Mouse (Mus musculus): ENCODE data around the gene Epn2. TPM values are rescaled to one million over a fixed set of nuclear protein-coding genes. Genes with fewer than 3 reads are reported as not detected.

Gene Epn2
- total and polyA plus RNA-seq, 3 experiments, result 7.2 to 13.8 (median 10.1) TPM

GRCm38 (mm10) chr11:61477566-61478508 lies 101.7 kb downstream of the Epn2 start:
- no peak for TF ChIP-seq UBTF (IDR thresholded peaks at IDR 0.05; ENCODE audit: low read depth, low read length)
- no peak for TF ChIP-seq CHD2 (IDR thresholded peaks at IDR 0.05; ENCODE audit: low read length)
- no peak for TF ChIP-seq RAD21 (IDR thresholded peaks at IDR 0.05; ENCODE audit: low read depth, low read length)
- TF ChIP-seq PAX5 (IDR thresholded peaks at IDR 0.05; ENCODE audit: low read length), result no peak
- no peak for TF ChIP-seq CHD1 (IDR thresholded peaks at IDR 0.05; ENCODE audit: low read depth, low read length)
- TF ChIP-seq EP300 (IDR thresholded peaks at IDR 0.05; ENCODE audit: low read length), result no peak
- no peak for TF ChIP-seq CTCF (conservative IDR thresholded peaks at IDR 0.05 in 1 of 2, IDR thresholded peaks at IDR 0.05 in 1 of 2; ENCODE audit: low read depth in 2 of 2, low read length in 2 of 2)
- no peak for TF ChIP-seq NELFE (IDR thresholded peaks at IDR 0.05; ENCODE audit: low read depth, low read length)
- no peak for TF ChIP-seq BHLHE40 (IDR thresholded peaks at IDR 0.05; ENCODE audit: low read depth, low read length)
- no peak for TF ChIP-seq KAT2A (IDR thresholded peaks at IDR 0.05; ENCODE audit: insufficient replicate concordance, low read length)
- no peak for TF ChIP-seq ZNF384 (IDR thresholded peaks at IDR 0.05; ENCODE audit: low read depth, low read length)
- no peak for TF ChIP-seq USF1 (IDR thresholded peaks at IDR 0.05; ENCODE audit: low read depth, low read length)
- TF ChIP-seq ZMIZ1 (IDR thresholded peaks at IDR 0.05; ENCODE audit: low read depth, low read length), result no peak
- no peak for TF ChIP-seq HCFC1 (IDR thresholded peaks at IDR 0.05; ENCODE audit: low read depth, low read length)
- TF ChIP-seq MAX (IDR thresholded peaks at IDR 0.05; ENCODE audit: low read length), result no peak
- H3K4me3 ChIP-seq (replicated peaks in 1 of 3; ENCODE audit: low read depth in 2 of 3, low read length in 2 of 3, poor library complexity in 1 of 3), result no peak overlapping the region
- H3K9me3 ChIP-seq (replicated peaks; ENCODE audit: low read length), result no peaks in the 10 kb centered on the region
- H3K4me1 ChIP-seq (ENCODE audit: control insufficient read depth in 1 of 2, insufficient read depth in 2 of 2), result no peaks in the 10 kb centered on the region
- in situ Hi-C loops (cut with MboI; ENCODE audit: low pct_ligation_motif_present, low pct_unique_long_range_greater_than_20kb, low sequenced_read_pairs) (no loop called here), dilution Hi-C loops (cut with MboI; ENCODE audit: extremely low pct_ligation_motif_present, extremely low pct_unique_long_range_greater_than_20kb, low sequenced_read_pairs) (no loop called here)
- no peaks in the 10 kb centered on the region for H3K36me3 ChIP-seq (replicated peaks in 1 of 2; ENCODE audit: control insufficient read depth in 1 of 2, insufficient read depth in 1 of 2, low read length in 1 of 2)
- DNase-seq (ENCODE audit: extremely low read depth), result no peak
- H3K27ac ChIP-seq (ENCODE audit: insufficient read depth, low read depth), result no peak overlapping the region
- no peaks in the 10 kb centered on the region for H3K79me2 ChIP-seq (replicated peaks; ENCODE audit: control insufficient read depth, extremely low read depth, insufficient read depth, poor library complexity, severe bottlenecking)
- no peak overlapping the region for H3K4me2 ChIP-seq (ENCODE audit: insufficient read depth, low read depth, poor library complexity, severe bottlenecking)
- peaks cover 30% of the 10 kb centered on the region for H3K27me3 ChIP-seq (replicated peaks)
- H3K9ac ChIP-seq (ENCODE audit: insufficient read depth, low read depth), result no peak overlapping the region

- in situ Hi-C loops (cut with MboI; ENCODE audit: low pct_ligation_motif_present, low pct_unique_long_range_greater_than_20kb, low sequenced_read_pairs), result no loop called here
- H3K4me3 ChIP-seq (replicated peaks in 1 of 3; ENCODE audit: low read depth in 2 of 3, low read length in 2 of 3, poor library complexity in 1 of 3), result no peak overlapping the region
- peaks cover 30% of the 10 kb centered on the region for H3K27me3 ChIP-seq (replicated peaks)
- no peaks in the 10 kb centered on the region for H3K9me3 ChIP-seq (replicated peaks; ENCODE audit: low read length)
- H3K4me1 ChIP-seq (ENCODE audit: control insufficient read depth in 1 of 2, insufficient read depth in 2 of 2), result no peaks in the 10 kb centered on the region
- no peak overlapping the region for H3K4me2 ChIP-seq (ENCODE audit: insufficient read depth, low read depth, poor library complexity, severe bottlenecking)
- DNase-seq (ENCODE audit: extremely low read depth), result no peak
- H3K79me2 ChIP-seq (replicated peaks; ENCODE audit: control insufficient read depth, extremely low read depth, insufficient read depth, poor library complexity, severe bottlenecking), result no peaks in the 10 kb centered on the region
- TF ChIP-seq JUN (IDR thresholded peaks at IDR 0.05; ENCODE audit: insufficient read depth, low read depth, low read length) (no peak), MAFK (IDR thresholded peaks at IDR 0.05; ENCODE audit: insufficient replicate concordance, low read length) (no peak), NRF1 (IDR thresholded peaks at IDR 0.05; ENCODE audit: low read depth, low read length) (no peak), RCOR1 (conservative IDR thresholded peaks at IDR 0.05; ENCODE audit: low read depth, low read length) (no peak), NELFE (IDR thresholded peaks at IDR 0.05; ENCODE audit: low read depth, low read length) (no peak), TCF12 (IDR thresholded peaks at IDR 0.05; ENCODE audit: low read depth, low read length) (no peak), JUND (conservative IDR thresholded peaks at IDR 0.05; ENCODE audit: low read depth, low read length) (no peak), ZKSCAN1 (IDR thresholded peaks at IDR 0.05; ENCODE audit: borderline replicate concordance, low read depth, low read length) (no peak), MYC (IDR thresholded peaks at IDR 0.05; ENCODE audit: low read depth, low read length) (no peak), MAZ (IDR thresholded peaks at IDR 0.05; ENCODE audit: low read depth, low read length) (no peak)
- dilution Hi-C loops (cut with MboI; ENCODE audit: extremely low pct_ligation_motif_present, extremely low pct_unique_long_range_greater_than_20kb, low sequenced_read_pairs), result no loop called here
- H3K27ac ChIP-seq (ENCODE audit: insufficient read depth, low read depth), result no peak overlapping the region
- H3K36me3 ChIP-seq (replicated peaks in 1 of 2; ENCODE audit: control insufficient read depth in 1 of 2, insufficient read depth in 1 of 2, low read length in 1 of 2), result no peaks in the 10 kb centered on the region
- H3K9ac ChIP-seq (ENCODE audit: insufficient read depth, low read depth), result no peak overlapping the region
Observed at GRCm38 (mm10) chr11:61476786-61477382, 102.6 kb downstream of the Epn2 start.

Measured in CH12.LX (cell line).